Mouse (Mus musculus) cerebellum, adult 9-11 months (tissue): ENCODE data around the gene Ace.

Experiments
- DNase-seq: peaks from one replicate; pipeline ENCODE4 v3.0.0; 2022

The Ace gene

DNA sequence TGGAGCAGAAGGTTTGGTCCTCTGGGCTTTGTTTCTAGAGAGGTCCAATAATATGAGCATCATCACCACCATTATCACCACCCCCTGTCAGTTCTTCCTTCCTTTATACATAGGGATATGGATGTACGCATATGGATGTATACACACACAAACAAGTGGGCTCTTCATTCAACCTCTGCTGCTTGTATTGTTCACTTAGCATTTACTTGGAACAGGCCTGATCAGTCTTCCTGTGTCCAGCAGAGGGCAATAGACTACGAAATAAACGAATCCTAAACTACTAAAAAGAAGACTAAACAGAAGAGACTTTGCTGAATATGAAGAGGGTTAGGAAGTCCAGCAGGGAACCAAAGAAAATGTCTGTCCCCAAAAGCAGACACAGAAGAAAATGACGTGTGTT lies 34.0 kb downstream of the Ace start:
- no peak for DNase-seq

DNA sequence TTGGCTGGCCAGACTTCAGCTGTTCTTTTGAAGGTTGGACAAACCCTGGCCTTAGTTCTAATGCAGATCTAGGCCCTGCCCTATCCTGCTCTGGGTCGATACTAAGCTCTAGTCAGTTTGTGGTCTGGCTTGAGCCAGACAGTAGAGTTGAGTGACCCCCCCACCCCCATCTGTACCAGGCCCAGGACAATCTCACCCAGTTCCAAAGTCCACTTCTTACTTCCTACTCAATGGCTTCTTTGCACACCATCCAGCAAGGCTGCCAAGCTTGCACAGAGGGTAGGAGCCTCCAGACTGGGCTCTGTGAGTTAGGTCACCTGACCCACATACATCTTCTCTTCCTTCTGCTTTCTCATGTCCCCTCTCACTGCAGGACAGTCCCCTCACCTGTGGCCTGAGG lies 36.8 kb downstream of the Ace start:
- DNase-seq = no peak

- no peak for DNase-seq
Measured at GRCm38 (mm10) chr11:106005970-106006369, 38.2 kb downstream of the Ace start.

DNA sequence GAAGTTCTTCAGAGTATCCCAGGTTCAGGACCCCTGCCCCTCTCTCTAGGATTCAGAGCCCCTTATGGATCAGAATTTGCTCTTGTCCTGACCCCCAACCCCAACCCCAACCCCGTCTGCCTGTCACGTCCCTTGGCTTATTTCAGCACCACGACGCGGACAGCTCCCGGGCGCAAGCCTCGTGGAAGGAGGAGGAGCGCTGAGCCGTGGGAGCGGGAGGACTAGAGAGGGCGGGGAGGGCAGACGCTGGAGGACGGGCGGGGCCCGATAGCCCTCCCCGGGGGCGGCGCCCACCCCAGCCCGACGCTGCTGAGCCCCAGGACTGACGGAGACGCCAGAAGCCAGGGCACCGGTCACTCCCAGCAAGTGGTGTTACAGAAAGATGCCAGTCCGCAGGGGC lies 40.1 kb downstream of the Ace start, which contains the start of gene Kcnh6:
TSS of gene Kcnh6 (plus strand) at position 304 of the 400 bp plus-strand sequence.
- DNase-seq = no peak

DNA sequence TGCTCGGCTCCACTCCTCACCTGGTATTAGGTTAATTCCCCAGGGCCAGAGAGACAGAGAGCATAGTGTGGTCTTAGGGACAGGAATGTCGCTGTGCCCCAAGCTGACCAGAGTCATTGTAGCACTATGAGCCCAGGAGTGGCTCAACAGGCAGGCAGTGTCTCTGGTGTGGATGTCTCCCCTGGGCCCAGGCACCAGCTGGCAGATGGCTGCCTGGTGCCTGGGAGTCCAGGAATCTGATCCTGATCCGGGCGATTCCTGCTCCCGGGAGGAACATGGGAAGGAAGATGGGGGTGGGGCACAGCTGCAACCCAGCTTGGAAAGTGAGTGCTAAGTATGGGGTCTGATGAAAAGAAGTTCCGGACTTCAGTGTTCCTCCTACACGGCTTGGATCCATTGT lies 45.0 kb downstream of the Ace start:
- no peak for DNase-seq

- DNase-seq = peak; percentile 46
Measured at GRCm38 (mm10) chr11:106013556-106014225, 45.9 kb downstream of the Ace start.

DNA sequence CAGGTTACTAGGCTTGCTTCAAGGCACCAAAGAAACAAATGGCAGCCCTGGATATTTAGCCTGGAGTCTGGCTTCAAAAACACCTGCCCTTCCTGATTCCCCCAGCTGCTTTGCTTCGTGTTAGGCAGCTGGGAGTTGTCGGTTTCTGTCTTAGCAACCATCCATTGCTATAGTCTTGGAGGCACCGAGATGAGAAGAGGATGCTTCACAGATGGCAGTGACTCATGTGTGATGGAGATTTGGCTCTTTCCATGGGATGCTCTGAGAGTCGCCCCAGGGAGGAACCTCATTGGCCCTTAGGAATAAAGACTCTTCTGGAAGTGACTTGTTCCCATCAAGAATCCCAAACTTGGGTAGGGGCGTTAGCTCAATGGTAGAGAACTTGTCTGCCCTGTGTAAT lies 48.7 kb downstream of the Ace start:
- no peak for DNase-seq

GRCm38 (mm10) chr11:106020051-106020763 lies 52.5 kb downstream of the Ace start:
- DNase-seq = no peak

DNA sequence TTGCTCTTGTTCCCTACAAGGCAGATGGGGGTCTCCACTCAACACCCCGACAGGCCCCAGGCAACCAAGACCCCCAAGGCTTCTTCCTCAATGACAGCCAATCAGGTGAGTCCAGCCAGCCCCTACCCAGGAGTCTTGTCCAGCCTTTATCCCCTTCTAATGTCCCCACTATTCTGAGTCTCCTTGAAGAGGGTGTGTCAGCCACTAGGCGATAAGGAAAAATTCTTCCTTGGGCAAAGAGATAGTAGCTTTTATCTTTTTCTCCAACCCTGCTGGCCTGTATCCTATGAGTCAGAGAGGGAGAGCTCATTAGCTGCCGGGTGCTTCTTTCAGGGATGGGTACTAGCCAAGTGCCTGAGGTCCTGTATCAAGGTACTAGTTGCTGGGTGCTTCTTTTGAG lies 58.0 kb downstream of the Ace start:
- no peak for DNase-seq

DNA sequence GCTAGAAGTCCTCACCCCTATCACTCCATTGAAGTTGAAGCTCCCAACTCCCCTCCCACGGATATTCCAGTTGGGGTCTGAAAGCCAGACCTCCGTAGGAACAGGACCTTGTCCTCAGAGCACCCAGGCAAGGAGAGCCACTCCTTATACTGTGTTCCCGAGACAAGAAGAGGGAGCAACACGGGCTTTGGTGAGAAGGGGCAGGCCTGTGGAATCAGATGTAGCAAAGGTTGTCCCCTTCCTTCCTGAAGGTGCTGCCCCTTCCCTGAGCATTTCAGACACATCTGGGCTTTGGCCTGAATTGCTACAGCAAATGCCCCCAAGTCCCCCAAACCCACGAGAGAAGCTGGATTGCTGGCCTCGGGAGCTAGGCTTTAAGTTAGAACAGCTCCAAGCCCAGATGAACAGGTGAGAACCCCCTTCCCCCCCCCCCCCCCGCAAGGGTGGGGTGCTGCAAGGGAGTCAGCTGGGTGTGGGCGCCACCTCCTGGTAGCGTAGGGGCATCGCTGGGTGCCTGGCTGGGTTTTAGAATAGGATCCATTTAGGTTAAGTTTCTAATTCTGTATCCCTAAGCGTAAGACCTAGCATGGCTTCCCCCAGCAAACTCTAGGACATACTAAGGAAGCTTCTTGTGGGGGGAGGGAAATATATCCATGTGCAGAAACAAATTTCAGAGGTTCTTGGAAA lies 58.9 kb downstream of the Ace start:
- DNase-seq = peak; percentile 54

DNA sequence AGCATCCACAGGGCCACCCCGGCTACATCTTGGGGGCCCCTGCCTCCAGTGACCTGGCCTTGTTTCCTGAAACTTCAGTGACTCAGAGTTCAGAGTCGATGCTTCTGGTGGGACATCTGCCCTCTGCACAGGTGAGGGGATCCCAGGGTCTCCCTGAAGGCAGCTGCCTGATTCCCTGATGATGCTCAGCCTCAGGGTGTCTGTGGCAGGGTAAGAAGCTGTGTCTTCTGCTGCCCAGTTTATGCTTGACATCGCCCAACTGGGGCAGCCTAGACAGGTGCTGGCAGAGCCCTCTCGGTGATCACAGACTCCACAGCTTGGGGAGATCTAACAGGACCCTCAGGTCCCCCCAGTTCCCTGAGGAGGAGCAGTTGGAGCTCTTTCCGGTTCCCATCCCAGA lies 59.9 kb downstream of the Ace start:
- no peak for DNase-seq

- DNase-seq = peak; percentile 46
Measured at GRCm38 (mm10) chr11:106032074-106032473, 64.3 kb downstream of the Ace start.

GRCm38 (mm10) chr11:106033491-106033919 lies 65.8 kb downstream of the Ace start:
- peak; percentile 52 for DNase-seq

DNA sequence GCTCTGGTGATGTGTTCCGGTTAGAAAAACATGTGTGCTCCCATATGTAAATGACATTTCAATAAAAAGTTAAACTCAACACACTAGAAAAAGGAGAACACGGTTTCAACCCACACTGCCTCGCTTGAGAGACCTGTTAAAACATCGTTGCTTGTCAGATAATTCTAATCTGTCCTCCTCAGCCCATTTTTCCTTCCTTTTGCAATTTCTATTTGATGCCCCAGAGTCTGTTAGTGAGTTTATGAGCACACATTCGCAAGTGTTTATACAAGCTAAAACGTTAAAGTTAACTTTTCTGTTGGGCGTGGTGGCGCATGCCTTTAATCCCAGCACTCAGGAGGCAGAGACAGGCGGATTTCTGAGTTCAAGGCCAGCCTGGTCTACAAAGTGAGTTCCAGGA lies 67.2 kb downstream of the Ace start:
- DNase-seq = no peak

- peak; percentile 98 for DNase-seq
Measured at GRCm38 (mm10) chr11:106036548-106037417, 69.0 kb downstream of the Ace start, which contains the start of gene Dcaf7. Gene Dcaf7 (plus strand): TSS chr11:106036872.

DNA sequence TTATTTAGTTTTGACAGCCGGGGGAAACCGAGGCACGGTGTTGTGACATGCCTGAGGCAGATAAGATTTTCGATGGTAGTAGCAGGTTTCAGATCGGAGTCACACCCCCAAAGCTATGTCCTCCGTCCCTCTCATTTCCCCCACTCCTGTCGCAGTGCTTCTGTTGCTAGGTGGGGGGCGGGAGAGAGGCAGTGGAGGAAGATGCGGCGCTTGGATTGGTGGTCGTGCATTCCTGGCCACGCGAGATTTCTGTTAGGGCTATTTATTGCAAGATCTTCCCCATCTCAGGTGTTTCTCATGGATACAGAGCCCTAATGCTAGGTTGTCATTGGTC lies 69.6 kb downstream of the Ace start:
- DNase-seq = peak; percentile 83
